Mouse (Mus musculus): ENCODE measurements at regions not wholly inside any gene's neighbourhood (a gene's known extent, or its start where the extent isn't known, plus 50 kb on each side); places are given as distances from the start of the nearest gene placed in this dataset.

DNA sequence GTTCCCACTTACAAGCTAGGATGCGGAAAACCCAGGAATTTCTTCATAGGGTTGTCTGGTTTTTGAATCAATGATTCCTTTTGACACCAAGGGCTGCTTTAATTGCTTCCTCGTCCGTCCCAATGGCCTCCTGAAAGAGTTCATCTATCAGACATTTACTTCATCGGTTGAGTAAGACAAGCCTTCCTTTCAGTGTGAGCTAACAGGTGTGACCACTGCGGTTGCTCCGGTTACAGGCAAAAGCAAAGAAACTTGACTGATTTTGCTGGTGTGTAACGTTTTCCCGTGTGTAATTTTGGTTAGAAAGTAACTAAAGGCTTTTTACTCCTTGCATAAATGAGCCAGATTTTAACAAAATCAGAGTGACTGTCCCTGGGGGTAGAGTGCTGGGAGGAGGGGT, 99.6 kb upstream of the Rnaseh2b start:
- Histone ChIP-seq H3K27ac (no peak overlapping the region), H3K4me1 (peaks cover 8% of the 10 kb centered on the region; the same call in 1 of the 2 replicates), H3K27me3 (ENCODE audit: insufficient read depth, poor library complexity, severe bottlenecking) (no peaks in the 10 kb centered on the region), H3K4me3 (no peak overlapping the region), H3K9me3 (no peaks in the 10 kb centered on the region), H3K36me3 (no peaks in the 10 kb centered on the region)
- WGBS: 77% methylated on average over 8 of the region's 8 CpGs
- DNase-seq (ENCODE audit: low spot score): no peak

DNA sequence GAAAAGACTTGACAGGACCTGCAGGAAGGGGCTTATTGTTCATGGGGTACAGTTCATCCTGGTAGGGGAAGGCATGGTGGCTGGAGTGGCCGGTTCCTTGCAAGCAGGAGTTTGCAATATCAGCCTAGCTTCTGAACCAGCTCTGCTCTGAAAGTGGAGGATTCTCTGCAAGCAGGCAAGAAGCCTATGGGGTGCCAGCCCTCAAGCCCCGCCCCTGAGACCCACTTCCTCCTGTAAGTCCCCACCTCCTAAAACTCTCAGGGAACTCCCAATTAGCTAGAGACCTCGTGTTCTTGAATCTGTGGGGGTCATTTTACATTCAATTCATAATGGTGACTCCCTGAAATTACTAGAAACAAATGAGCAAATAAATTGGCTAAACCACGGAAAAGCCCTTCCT, 99.0 kb upstream of the Rnaseh2b start:
- Histone ChIP-seq H3K4me3 (no peak overlapping the region), H3K36me3 (no peaks in the 10 kb centered on the region), H3K9me3 (no peaks in the 10 kb centered on the region), H3K27me3 (ENCODE audit: insufficient read depth, poor library complexity, severe bottlenecking) (no peaks in the 10 kb centered on the region), H3K27ac (no peak overlapping the region), H3K4me1 (peaks cover 8% of the 10 kb centered on the region; the same call in 1 of the 2 replicates)
- 48% methylated on average over 4 of the region's 4 CpGs for WGBS
- no peak for DNase-seq (ENCODE audit: low spot score)

DNA sequence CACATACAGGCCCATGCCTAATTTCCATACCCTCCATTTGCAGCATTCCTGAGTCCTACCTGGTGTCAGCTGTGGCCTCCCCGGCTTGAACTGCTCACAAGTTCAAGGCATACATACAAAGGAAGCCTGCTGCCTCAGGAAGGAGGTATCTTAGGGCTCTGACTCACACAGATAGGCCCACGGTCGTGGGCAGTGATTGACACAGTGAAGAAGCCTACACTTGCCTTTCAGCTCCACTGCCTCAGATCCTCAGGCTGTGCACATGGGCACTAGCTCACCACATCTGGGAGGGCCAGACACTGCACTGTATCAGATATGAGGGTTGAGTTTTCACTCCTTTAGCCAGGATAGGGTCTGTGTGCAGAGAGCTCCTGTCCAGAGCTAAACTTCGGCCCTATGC, 95.6 kb upstream of the Rnaseh2b start:
- no peaks in the 10 kb centered on the region for H3K9me3 ChIP-seq
- DNase-seq (ENCODE audit: low spot score): no peak
- no peak overlapping the region for H3K4me3 ChIP-seq
- H3K27me3 ChIP-seq (ENCODE audit: insufficient read depth, poor library complexity, severe bottlenecking): no peaks in the 10 kb centered on the region
- no peaks in the 10 kb centered on the region for H3K36me3 ChIP-seq
- no peak overlapping the region for H3K27ac ChIP-seq
- H3K4me1 ChIP-seq: peaks cover 5% of the 10 kb centered on the region
- 41% methylated on average over 4 of the region's 4 CpGs for WGBS

DNA sequence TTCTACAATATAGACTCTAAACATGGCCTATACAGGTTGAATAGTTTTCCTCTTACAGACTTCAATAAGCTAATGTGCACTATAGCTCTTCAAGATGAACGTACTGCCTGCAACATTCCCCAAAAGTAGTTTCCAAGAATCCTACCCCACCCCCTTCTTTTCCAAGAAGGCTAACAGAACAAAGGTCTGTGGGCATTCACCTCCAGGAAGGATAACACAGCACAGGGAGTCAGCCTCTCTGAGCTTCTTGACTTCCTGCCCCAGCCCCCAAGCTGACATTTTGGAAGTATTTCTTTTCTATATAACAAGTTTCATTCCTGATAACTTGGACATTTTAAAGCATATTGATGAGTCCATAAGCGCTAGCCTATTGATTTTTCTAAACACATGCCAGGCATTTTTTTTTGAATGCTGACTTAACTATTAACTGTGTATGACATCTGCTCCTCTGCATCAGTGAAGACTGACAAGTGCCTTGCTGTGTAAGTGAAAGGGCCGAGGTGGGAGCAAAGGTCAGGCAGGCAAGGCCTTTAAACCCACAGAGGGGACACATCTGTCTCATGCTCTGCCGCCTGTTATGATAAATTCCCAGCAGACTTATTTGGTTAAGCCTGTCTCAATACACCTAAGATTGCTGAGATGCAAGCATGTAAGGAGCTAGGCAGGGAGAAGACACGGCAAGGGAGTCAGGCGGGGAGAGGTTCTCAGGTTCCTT, 93.8 kb upstream of the Rnaseh2b start:
- Histone ChIP-seq H3K4me1 (peaks cover 5% of the 10 kb centered on the region), H3K36me3 (no peaks in the 10 kb centered on the region), H3K27me3 (ENCODE audit: insufficient read depth, poor library complexity, severe bottlenecking) (no peaks in the 10 kb centered on the region), H3K27ac (no peak overlapping the region), H3K4me3 (no peak overlapping the region), H3K9me3 (no peaks in the 10 kb centered on the region)
- DNase-seq (ENCODE audit: low spot score): no peak
- WGBS: 65% methylated on average over 6 of the region's 6 CpGs

DNA sequence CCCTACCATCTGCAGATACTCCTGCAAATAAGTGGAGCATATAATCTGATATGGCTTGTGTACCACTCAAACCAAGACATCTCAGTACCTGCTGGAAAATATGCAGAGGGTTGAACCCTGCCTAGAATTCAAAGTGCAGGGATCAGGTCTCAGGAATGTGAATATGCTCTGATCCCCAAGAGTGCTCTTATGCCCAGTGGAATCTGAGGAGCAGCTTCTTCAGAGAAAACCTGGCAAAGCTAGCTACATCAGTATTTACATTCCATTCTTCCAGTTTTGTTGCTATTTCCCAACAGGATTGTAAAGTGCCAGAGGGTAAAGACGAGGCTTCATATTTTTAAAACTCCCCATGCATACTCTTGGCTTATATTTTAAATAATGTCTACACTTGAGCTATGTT, 77.3 kb upstream of the Rnaseh2b start:
- H3K36me3 ChIP-seq: no peaks in the 10 kb centered on the region
- no peak for DNase-seq (ENCODE audit: low spot score)
- WGBS: 69% methylated on average over 1 of the region's 1 CpGs
- no peaks in the 10 kb centered on the region for H3K4me1 ChIP-seq
- no peak overlapping the region for H3K4me3 ChIP-seq
- no peak overlapping the region for H3K27ac ChIP-seq
- no peaks in the 10 kb centered on the region for H3K9me3 ChIP-seq
- H3K27me3 ChIP-seq (ENCODE audit: insufficient read depth, poor library complexity, severe bottlenecking): no peaks in the 10 kb centered on the region; the same call in 1 of the 2 replicates

DNA sequence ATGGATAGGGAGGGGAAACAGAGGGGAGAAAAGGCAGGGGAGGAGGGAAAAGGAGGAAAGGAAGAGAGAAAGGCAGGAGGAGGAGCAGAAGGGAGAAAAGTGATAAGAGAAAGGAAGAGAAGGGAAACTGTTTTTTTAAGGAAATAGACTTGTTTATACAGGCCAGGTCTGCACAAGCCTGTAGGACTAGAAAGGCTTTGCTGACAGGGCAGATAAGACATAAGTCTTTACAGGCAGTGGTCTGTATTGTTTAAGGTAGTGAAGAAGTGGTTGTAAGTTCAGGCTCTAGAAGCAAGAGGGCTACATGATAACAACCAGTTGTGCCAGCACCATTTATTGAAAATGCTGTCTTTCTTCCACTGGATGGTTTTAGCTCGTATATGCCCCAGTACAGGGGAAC, 75.4 kb upstream of the Rnaseh2b start:
- 19% methylated on average over 1 of the region's 1 CpGs for WGBS

DNA sequence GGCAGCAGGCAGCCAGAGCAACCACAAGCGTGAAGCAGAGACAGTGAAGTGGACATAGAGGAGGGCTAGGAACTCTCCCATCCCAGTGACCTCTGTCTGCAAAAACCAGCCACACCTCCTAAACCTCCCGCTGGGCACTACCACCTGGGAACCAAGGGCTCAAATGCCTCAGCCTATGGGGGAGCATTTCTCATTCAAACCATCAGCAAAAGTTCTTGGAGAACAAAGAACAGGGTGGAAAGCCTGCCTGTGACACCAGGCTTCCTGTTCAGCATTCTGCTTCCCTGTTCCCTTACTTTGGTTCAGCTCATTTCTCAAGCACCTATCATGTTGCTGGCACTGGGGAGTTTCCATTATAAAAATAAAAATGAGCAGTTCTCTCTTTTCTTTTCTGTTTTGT, 74.4 kb upstream of the Rnaseh2b start:
- 48% methylated on average over 2 of the region's 2 CpGs for WGBS
- Histone ChIP-seq H3K27me3 (ENCODE audit: insufficient read depth, poor library complexity, severe bottlenecking) (peaks cover 5% of the 10 kb centered on the region; the same call in 1 of the 2 replicates), H3K27ac (no peak overlapping the region), H3K4me3 (no peak overlapping the region), H3K36me3 (no peaks in the 10 kb centered on the region), H3K4me1 (no peaks in the 10 kb centered on the region), H3K9me3 (no peaks in the 10 kb centered on the region)
- DNase-seq (ENCODE audit: low spot score): no peak

More for the DNA sequence above, 75.4 kb upstream of the Rnaseh2b start:
- H3K27me3 ChIP-seq (ENCODE audit: insufficient read depth, poor library complexity, severe bottlenecking): no peaks in the 10 kb centered on the region; the same call in 1 of the 2 replicates
- no peaks in the 10 kb centered on the region for H3K9me3 ChIP-seq
- no peak overlapping the region for H3K27ac ChIP-seq
- H3K4me1 ChIP-seq: no peaks in the 10 kb centered on the region
- no peak overlapping the region for H3K4me3 ChIP-seq
- H3K36me3 ChIP-seq: no peaks in the 10 kb centered on the region
- DNase-seq (ENCODE audit: low spot score): no peak

DNA sequence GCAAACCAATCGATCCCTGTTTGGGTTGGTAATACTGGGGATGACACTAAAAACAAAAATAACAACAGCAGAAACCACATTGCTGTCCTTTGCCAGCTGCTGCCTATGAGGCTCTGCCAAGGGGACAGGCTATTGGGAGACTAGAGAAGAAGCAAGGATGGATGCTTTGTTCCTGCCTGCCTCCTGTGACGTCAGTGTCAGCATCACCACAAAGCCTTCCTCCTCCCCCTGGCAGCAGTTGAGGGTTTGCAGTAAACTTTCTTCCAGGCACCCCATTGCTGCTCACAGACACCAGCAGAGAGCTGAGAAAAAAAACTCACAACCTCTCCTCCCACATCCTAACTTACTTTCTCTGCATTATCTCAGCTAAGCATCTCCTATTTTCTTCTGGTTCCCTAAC, 73.7 kb upstream of the Rnaseh2b start:
- H3K9me3 ChIP-seq: no peaks in the 10 kb centered on the region

DNA sequence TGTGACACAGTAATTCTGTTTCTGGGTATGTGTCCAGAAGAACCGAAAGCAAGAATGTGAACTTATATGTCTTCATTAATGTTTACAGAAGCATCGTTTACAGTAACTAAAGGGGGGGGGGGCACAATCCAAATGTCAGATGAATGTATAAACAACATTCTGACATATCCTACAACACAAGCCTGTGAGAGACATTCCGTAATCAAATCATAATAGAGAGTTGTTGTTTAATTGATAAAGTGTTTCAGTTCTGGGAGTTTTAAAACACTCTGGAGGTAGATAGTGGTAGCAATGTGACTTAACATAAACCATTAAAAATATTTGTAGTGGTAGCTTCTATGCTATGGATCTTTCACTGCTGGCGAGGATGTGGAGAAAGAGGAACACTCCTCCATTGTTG, 71.6 kb upstream of the Rnaseh2b start:
- no peak for DNase-seq (ENCODE audit: low spot score)
- Histone ChIP-seq H3K27ac (no peak overlapping the region), H3K36me3 (no peaks in the 10 kb centered on the region), H3K9me3 (no peaks in the 10 kb centered on the region), H3K27me3 (ENCODE audit: insufficient read depth, poor library complexity, severe bottlenecking) (peaks cover 6% of the 10 kb centered on the region; the same call in 1 of the 2 replicates), H3K4me1 (no peaks in the 10 kb centered on the region), H3K4me3 (no peak overlapping the region)
- 85% methylated on average over 4 of the region's 4 CpGs for WGBS

More for the DNA sequence above, 73.7 kb upstream of the Rnaseh2b start:
- no peak overlapping the region for H3K27ac ChIP-seq
- DNase-seq (ENCODE audit: low spot score): no peak
- no peak overlapping the region for H3K4me3 ChIP-seq
- peaks cover 6% of the 10 kb centered on the region; the same call in 1 of the 2 replicates for H3K27me3 ChIP-seq (ENCODE audit: insufficient read depth, poor library complexity, severe bottlenecking)
- no peaks in the 10 kb centered on the region for H3K36me3 ChIP-seq
- WGBS: 45% methylated on average over 2 of the region's 2 CpGs
- H3K4me1 ChIP-seq: no peaks in the 10 kb centered on the region

All from heart, embryonic 10.5 days (tissue).